Mouse (Mus musculus): Measurements from ENCODE around the gene Ssr3.

DNA sequence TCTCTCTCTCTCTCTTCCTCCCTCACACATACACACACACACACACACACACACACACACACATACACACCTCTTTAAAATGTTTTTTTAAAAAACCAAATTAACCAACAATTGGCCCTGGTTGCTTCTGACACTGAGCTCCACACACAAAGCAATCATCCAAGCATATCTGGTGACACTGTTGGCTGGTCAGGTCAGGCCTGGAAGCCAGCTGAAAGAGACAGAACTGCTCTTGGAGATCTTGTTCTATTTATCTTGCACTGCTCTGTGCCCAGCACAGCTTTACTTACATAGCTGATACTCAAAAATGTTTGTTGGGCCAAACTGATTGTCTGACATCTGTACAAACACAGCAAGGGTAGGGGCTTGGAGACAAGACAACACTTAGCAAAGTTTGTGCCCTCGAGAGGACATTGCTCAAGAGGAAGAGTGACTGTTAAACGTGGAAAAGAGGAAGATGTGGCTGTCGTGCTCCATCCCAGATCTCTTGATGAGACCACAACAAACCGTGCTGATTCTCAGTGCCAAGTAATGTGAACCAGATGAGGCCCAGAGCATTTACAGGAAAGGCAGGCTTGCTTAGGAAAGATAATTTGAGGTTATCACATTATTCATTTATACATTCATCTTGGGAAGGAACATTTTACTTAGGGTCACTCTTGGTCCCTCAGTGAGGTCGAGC, 25.6 kb upstream of the Ssr3 start:
- TF ChIP-seq CTCF (IDR thresholded peaks at IDR 0.05; ENCODE audit: borderline replicate concordance, insufficient read depth, low read length) = no peak
- TF ChIP-seq POLR2A (IDR thresholded peaks at IDR 0.05; ENCODE audit: low read depth, low read length) = no peak
